Mouse (Mus musculus): ENCODE data around the gene Ctrb1. TPM values are rescaled to one million over a fixed set of nuclear protein-coding genes. Genes with fewer than 3 reads are reported as not detected.

Gene Ctrb1
- polyA plus RNA-seq, 1 experiment from 2014 or later: not detected

- H3K27me3 ChIP-seq (ENCODE audit: control insufficient read depth, insufficient read depth, low read length): no peaks in the 10 kb centered on the region
- no peaks in the 10 kb centered on the region for H3K9me3 ChIP-seq (replicated peaks; ENCODE audit: control insufficient read depth, low read length)
- H3K36me3 ChIP-seq (ENCODE audit: control insufficient read depth, insufficient read depth, low read length): peaks cover 46% of the 10 kb centered on the region
- no peak overlapping the region for H3K4me3 ChIP-seq (ENCODE audit: low read depth, low read length)
- H3K4me1 ChIP-seq (ENCODE audit: control insufficient read depth, insufficient read depth, low read length): peaks cover 33% of the 10 kb centered on the region
- H3K27ac ChIP-seq (ENCODE audit: low read depth, low read length): no peak overlapping the region
- WGBS (ENCODE audit: insufficient replicate concordance): 90% methylated on average over 12 of the region's 12 CpGs
- no peak overlapping the region for H3K4me2 ChIP-seq
- ATAC-seq (replicated peaks; ENCODE audit: insufficient number of reproducible peaks, low FRiP score, low TSS enrichment): no peak
- H3K9ac ChIP-seq (ENCODE audit: low read depth, low read length): no peak overlapping the region
These were observed 23.5 kb upstream of the Ctrb1 start for GRCm38 (mm10) chr8:111714295-111714694.

- Histone ChIP-seq H3K27ac (ENCODE audit: low read depth, low read length) (no peak overlapping the region), H3K4me1 (ENCODE audit: control insufficient read depth, insufficient read depth, low read length) (peaks cover 31% of the 10 kb centered on the region)
- WGBS (ENCODE audit: insufficient replicate concordance): 88% methylated on average over 25 of the region's 25 CpGs
These were observed 23.0 kb upstream of the Ctrb1 start for GRCm38 (mm10) chr8:111713817-111714216.

GRCm38 (mm10) chr8:111713291-111713690, 22.5 kb upstream of the Ctrb1 start:
- ATAC-seq (replicated peaks; ENCODE audit: insufficient number of reproducible peaks, low FRiP score, low TSS enrichment): no peak
- Histone ChIP-seq H3K9me3 (replicated peaks; ENCODE audit: control insufficient read depth, low read length) (no peaks in the 10 kb centered on the region), H3K36me3 (ENCODE audit: control insufficient read depth, insufficient read depth, low read length) (peaks cover 51% of the 10 kb centered on the region), H3K4me3 (ENCODE audit: low read depth, low read length) (no peak overlapping the region), H3K4me1 (ENCODE audit: control insufficient read depth, insufficient read depth, low read length) (peaks cover 29% of the 10 kb centered on the region), H3K27ac (ENCODE audit: low read depth, low read length) (0 out of 2 replicates have a peak overlapping the region, but pooled peaks have one; percentile 15), H3K27me3 (ENCODE audit: control insufficient read depth, insufficient read depth, low read length) (no peaks in the 10 kb centered on the region), H3K9ac (ENCODE audit: low read depth, low read length) (no peak overlapping the region), H3K4me2 (no peak overlapping the region)
- WGBS (ENCODE audit: insufficient replicate concordance): 93% methylated on average over 11 of the region's 11 CpGs

More at GRCm38 (mm10) chr8:111713817-111714216, 23.0 kb upstream of the Ctrb1 start:
- Histone ChIP-seq H3K36me3 (ENCODE audit: control insufficient read depth, insufficient read depth, low read length) (peaks cover 51% of the 10 kb centered on the region), H3K9me3 (replicated peaks; ENCODE audit: control insufficient read depth, low read length) (no peaks in the 10 kb centered on the region), H3K4me2 (no peak overlapping the region), H3K9ac (ENCODE audit: low read depth, low read length) (no peak overlapping the region), H3K27me3 (ENCODE audit: control insufficient read depth, insufficient read depth, low read length) (no peaks in the 10 kb centered on the region), H3K4me3 (ENCODE audit: low read depth, low read length) (no peak overlapping the region)
- no peak for ATAC-seq (replicated peaks; ENCODE audit: insufficient number of reproducible peaks, low FRiP score, low TSS enrichment)

GRCm38 (mm10) chr8:111712588-111712987, 21.8 kb upstream of the Ctrb1 start:
- no peak for ATAC-seq (replicated peaks; ENCODE audit: insufficient number of reproducible peaks, low FRiP score, low TSS enrichment)
- H3K36me3 ChIP-seq (ENCODE audit: control insufficient read depth, insufficient read depth, low read length): peaks cover 51% of the 10 kb centered on the region
- H3K9me3 ChIP-seq (replicated peaks; ENCODE audit: control insufficient read depth, low read length): no peaks in the 10 kb centered on the region
- no peak overlapping the region for H3K4me3 ChIP-seq (ENCODE audit: low read depth, low read length)
- no peak overlapping the region for H3K9ac ChIP-seq (ENCODE audit: low read depth, low read length)
- no peaks in the 10 kb centered on the region for H3K27me3 ChIP-seq (ENCODE audit: control insufficient read depth, insufficient read depth, low read length)
- peak overlapping the region; percentile 15; the same call in 1 of the 2 replicates for H3K27ac ChIP-seq (ENCODE audit: low read depth, low read length)
- peaks cover 22% of the 10 kb centered on the region for H3K4me1 ChIP-seq (ENCODE audit: control insufficient read depth, insufficient read depth, low read length)
- no peak overlapping the region for H3K4me2 ChIP-seq
- WGBS (ENCODE audit: insufficient replicate concordance): 71% methylated on average over 6 of the region's 6 CpGs

- Histone ChIP-seq H3K27ac (ENCODE audit: low read depth, low read length) (no peak overlapping the region), H3K36me3 (ENCODE audit: control insufficient read depth, insufficient read depth, low read length) (peaks cover 51% of the 10 kb centered on the region), H3K4me3 (ENCODE audit: low read depth, low read length) (no peak overlapping the region), H3K9ac (ENCODE audit: low read depth, low read length) (no peak overlapping the region), H3K4me2 (no peak overlapping the region), H3K27me3 (ENCODE audit: control insufficient read depth, insufficient read depth, low read length) (no peaks in the 10 kb centered on the region), H3K4me1 (ENCODE audit: control insufficient read depth, insufficient read depth, low read length) (peaks cover 17% of the 10 kb centered on the region), H3K9me3 (replicated peaks; ENCODE audit: control insufficient read depth, low read length) (no peaks in the 10 kb centered on the region)
- WGBS (ENCODE audit: insufficient replicate concordance): 70% methylated on average over 9 of the region's 9 CpGs
- ATAC-seq (replicated peaks; ENCODE audit: insufficient number of reproducible peaks, low FRiP score, low TSS enrichment): no peak
These were observed 21.3 kb upstream of the Ctrb1 start for GRCm38 (mm10) chr8:111712135-111712534.

GRCm38 (mm10) chr8:111710777-111711485, 20.1 kb upstream of the Ctrb1 start:
- Histone ChIP-seq H3K9me3 (replicated peaks; ENCODE audit: control insufficient read depth, low read length) (no peaks in the 10 kb centered on the region), H3K4me1 (ENCODE audit: control insufficient read depth, insufficient read depth, low read length) (peaks cover 7% of the 10 kb centered on the region), H3K36me3 (ENCODE audit: control insufficient read depth, insufficient read depth, low read length) (peaks cover 51% of the 10 kb centered on the region), H3K4me2 (no peak overlapping the region), H3K9ac (ENCODE audit: low read depth, low read length) (no peak overlapping the region), H3K27ac (ENCODE audit: low read depth, low read length) (no peak overlapping the region), H3K27me3 (ENCODE audit: control insufficient read depth, insufficient read depth, low read length) (no peaks in the 10 kb centered on the region), H3K4me3 (ENCODE audit: low read depth, low read length) (no peak overlapping the region)
- ATAC-seq (replicated peaks; ENCODE audit: insufficient number of reproducible peaks, low FRiP score, low TSS enrichment): no peak
- WGBS (ENCODE audit: insufficient replicate concordance): 91% methylated on average over 20 of the region's 20 CpGs

GRCm38 (mm10) chr8:111709223-111709622, 18.4 kb upstream of the Ctrb1 start:
- H3K4me2 ChIP-seq: no peak overlapping the region
- no peak overlapping the region for H3K4me3 ChIP-seq (ENCODE audit: low read depth, low read length)
- H3K9me3 ChIP-seq (replicated peaks; ENCODE audit: control insufficient read depth, low read length): no peaks in the 10 kb centered on the region
- H3K4me1 ChIP-seq (ENCODE audit: control insufficient read depth, insufficient read depth, low read length): peaks cover 16% of the 10 kb centered on the region
- H3K27me3 ChIP-seq (ENCODE audit: control insufficient read depth, insufficient read depth, low read length): no peaks in the 10 kb centered on the region
- 0 out of 2 replicates have a peak overlapping the region, but pooled peaks have one; percentile 22 for H3K9ac ChIP-seq (ENCODE audit: low read depth, low read length)
- WGBS (ENCODE audit: insufficient replicate concordance): 87% methylated on average over 1 of the region's 1 CpGs
- H3K36me3 ChIP-seq (ENCODE audit: control insufficient read depth, insufficient read depth, low read length): peaks cover 37% of the 10 kb centered on the region
- H3K27ac ChIP-seq (ENCODE audit: low read depth, low read length): no peak overlapping the region
- ATAC-seq (replicated peaks; ENCODE audit: insufficient number of reproducible peaks, low FRiP score, low TSS enrichment): no peak

- H3K9ac ChIP-seq (ENCODE audit: low read depth, low read length): no peak overlapping the region
- 88% methylated on average over 6 of the region's 6 CpGs for WGBS (ENCODE audit: insufficient replicate concordance)
- H3K4me2 ChIP-seq: no peak overlapping the region
- H3K27me3 ChIP-seq (ENCODE audit: control insufficient read depth, insufficient read depth, low read length): no peaks in the 10 kb centered on the region
- H3K36me3 ChIP-seq (ENCODE audit: control insufficient read depth, insufficient read depth, low read length): peaks cover 27% of the 10 kb centered on the region
- H3K4me3 ChIP-seq (ENCODE audit: low read depth, low read length): no peak overlapping the region
- peaks cover 16% of the 10 kb centered on the region for H3K4me1 ChIP-seq (ENCODE audit: control insufficient read depth, insufficient read depth, low read length)
- H3K27ac ChIP-seq (ENCODE audit: low read depth, low read length): no peak overlapping the region
- H3K9me3 ChIP-seq (replicated peaks; ENCODE audit: control insufficient read depth, low read length): no peaks in the 10 kb centered on the region
- no peak for ATAC-seq (replicated peaks; ENCODE audit: insufficient number of reproducible peaks, low FRiP score, low TSS enrichment)
These were observed 17.5 kb upstream of the Ctrb1 start for GRCm38 (mm10) chr8:111708265-111708664.

GRCm38 (mm10) chr8:111705699-111706098, 14.9 kb upstream of the Ctrb1 start:
- H3K27ac ChIP-seq (ENCODE audit: low read depth, low read length): no peak overlapping the region
- no peak for ATAC-seq (replicated peaks; ENCODE audit: insufficient number of reproducible peaks, low FRiP score, low TSS enrichment)
- no peak overlapping the region for H3K4me2 ChIP-seq
- WGBS (ENCODE audit: insufficient replicate concordance): 46% methylated on average over 5 of the region's 5 CpGs
- H3K4me3 ChIP-seq (ENCODE audit: low read depth, low read length): no peak overlapping the region
- no peaks in the 10 kb centered on the region for H3K9me3 ChIP-seq (replicated peaks; ENCODE audit: control insufficient read depth, low read length)
- H3K4me1 ChIP-seq (ENCODE audit: control insufficient read depth, insufficient read depth, low read length): peaks cover 12% of the 10 kb centered on the region
- H3K36me3 ChIP-seq (ENCODE audit: control insufficient read depth, insufficient read depth, low read length): peaks cover 9% of the 10 kb centered on the region; the same call in 1 of the 2 replicates
- H3K9ac ChIP-seq (ENCODE audit: low read depth, low read length): no peak overlapping the region
- no peaks in the 10 kb centered on the region for H3K27me3 ChIP-seq (ENCODE audit: control insufficient read depth, insufficient read depth, low read length)
